Mouse (Mus musculus) MEL (cell line): ENCODE data around the gene Sema3c. TPM values are rescaled to one million over a fixed set of nuclear protein-coding genes. Genes with fewer than 3 reads are reported as not detected.

Experiments
- DNase-seq: peaks from one replicate; pipeline ENCODE4 v3.0.0; 2011; ENCODE audit warnings: low read depth, low spot score
- H3K27ac ChIP-seq: 2 replicates; pipeline ENCODE4 v1.5.1; 2012; ENCODE audit warnings: low read depth, mild to moderate bottlenecking, control low read depth, low read length, moderate library complexity; ENCODE audit not compliant: control insufficient read depth
- H3K27me3 ChIP-seq, 2 experiments: fragments of 150-350 bp in 1 of 2; sonication (generic) in 1 of 2; 2 replicates each; pipeline ENCODE4 v1.6.1; 2012; ENCODE audit warnings: low read length in 2 of 2, mild to moderate bottlenecking in 2 of 2, improper control_type of control experiment in 1 of 2, moderate library complexity in 1 of 2; ENCODE audit not compliant: insufficient read depth in 2 of 2, control insufficient read depth in 1 of 2
- H3K36me3 ChIP-seq, 2 experiments: 2 replicates each; pipeline ENCODE4 v1.6.1; 2012 to 2014; ENCODE audit warnings: low read length in 2 of 2, improper control_type of control experiment in 1 of 2, inconsistent platforms in 1 of 2, mild to moderate bottlenecking in 1 of 2; ENCODE audit not compliant: insufficient read depth in 2 of 2, control insufficient read depth in 1 of 2
- H3K4me1 ChIP-seq, 2 experiments: fragments of 150-350 bp in 1 of 2; sonication (generic) in 1 of 2; 2 replicates each; pipeline ENCODE4 v1.6.1; 2012; ENCODE audit warnings: low read length in 2 of 2, improper control_type of control experiment in 1 of 2, mild to moderate bottlenecking in 1 of 2; ENCODE audit not compliant: insufficient read depth in 2 of 2, control insufficient read depth in 1 of 2
- H3K4me3 ChIP-seq, 2 experiments: fragments of 150-350 bp in 1 of 2; sonication (generic) in 1 of 2; 2 replicates each; pipeline ENCODE4 v1.5.1; 2012; ENCODE audit warnings: low read depth in 2 of 2, low read length in 2 of 2, mild to moderate bottlenecking in 2 of 2, moderate library complexity in 2 of 2, control low read depth in 1 of 2, improper control_type of control experiment in 1 of 2; ENCODE audit not compliant: control insufficient read depth in 1 of 2, insufficient read depth in 1 of 2
- H3K79me2 ChIP-seq: 2 replicates; pipeline ENCODE4 v1.6.1; 2012; ENCODE audit warnings: mild to moderate bottlenecking, low read length, moderate library complexity; ENCODE audit not compliant: control insufficient read depth, poor library complexity, insufficient read depth
- H3K9ac ChIP-seq: 2 replicates; pipeline ENCODE4 v1.6.1; 2012; ENCODE audit warnings: low read depth, mild to moderate bottlenecking, control low read depth, low read length, moderate library complexity; ENCODE audit not compliant: control insufficient read depth, poor library complexity, severe bottlenecking
- H3K9me3 ChIP-seq: fragments of 150-350 bp; sonication (generic); replicated peaks from 2 replicates; pipeline ENCODE4 v1.6.1; 2012; ENCODE audit warnings: mild to moderate bottlenecking, low read length, improper control_type of control experiment, moderate library complexity; ENCODE audit not compliant: insufficient read depth
- CHD1 ChIP-seq: IDR thresholded peaks from 2 replicates; pipeline ENCODE4 v1.6.1; 2012; ENCODE audit warnings: low read depth, mild to moderate bottlenecking, inconsistent platforms, low read length, improper control_type of control experiment
- CTCF ChIP-seq, 3 experiments: IDR thresholded peaks in 2 of 3; conservative IDR thresholded peaks in 1 of 3; 2 replicates each; pipeline ENCODE4 v1.5.1; 2011 to 2012; ENCODE audit warnings: low read length in 3 of 3, low read depth in 2 of 3, mild to moderate bottlenecking in 2 of 3, improper control_type of control experiment in 1 of 3, inconsistent platforms in 1 of 3, mixed read lengths in 1 of 3, moderate library complexity in 1 of 3; ENCODE audit not compliant: control insufficient read depth in 1 of 3, insufficient read depth in 1 of 3, poor library complexity in 1 of 3, severe bottlenecking in 1 of 3
- ELF1 ChIP-seq: IDR thresholded peaks from 2 replicates; pipeline ENCODE4 v1.6.1; 2014; ENCODE audit warnings: low read depth, mild to moderate bottlenecking, inconsistent platforms, low read length, improper control_type of control experiment, moderate library complexity
- ETS1 ChIP-seq: IDR thresholded peaks from 2 replicates; pipeline ENCODE4 v1.6.1; 2012; ENCODE audit warnings: low read depth, mild to moderate bottlenecking, inconsistent platforms, low read length, improper control_type of control experiment, moderate library complexity
- HCFC1 ChIP-seq: IDR thresholded peaks from 2 replicates; pipeline ENCODE4 v1.6.1; 2012; ENCODE audit warnings: low read depth, mild to moderate bottlenecking, inconsistent platforms, low read length, improper control_type of control experiment, moderate library complexity
- JUND ChIP-seq: IDR thresholded peaks from 2 replicates; pipeline ENCODE4 v1.6.1; 2011; ENCODE audit warnings: low read depth, mild to moderate bottlenecking, improper control_type of control experiment, low read length
- MAFK ChIP-seq: IDR thresholded peaks from 2 replicates; pipeline ENCODE4 v1.6.1; 2011; ENCODE audit warnings: low read depth, mild to moderate bottlenecking, low read length, improper control_type of control experiment, borderline replicate concordance
- MAX ChIP-seq: IDR thresholded peaks from 2 replicates; pipeline ENCODE4 v1.6.1; 2011; ENCODE audit warnings: low read length, improper control_type of control experiment
- MAZ ChIP-seq: IDR thresholded peaks from 2 replicates; pipeline ENCODE4 v1.6.1; 2012; ENCODE audit warnings: low read depth, mild to moderate bottlenecking, inconsistent platforms, low read length, improper control_type of control experiment
- MYC ChIP-seq: IDR thresholded peaks from 2 replicates; pipeline ENCODE4 v1.6.1; 2011; ENCODE audit warnings: low read depth, mild to moderate bottlenecking, low read length, improper control_type of control experiment, moderate library complexity
- NELFE ChIP-seq: IDR thresholded peaks from 2 replicates; pipeline ENCODE4 v1.6.1; 2011; ENCODE audit warnings: low read depth, low read length, improper control_type of control experiment
- NRF1 ChIP-seq: IDR thresholded peaks from 2 replicates; pipeline ENCODE4 v1.6.1; 2014; ENCODE audit warnings: low read depth, mild to moderate bottlenecking, inconsistent platforms, low read length, improper control_type of control experiment, moderate library complexity; ENCODE audit not compliant: poor library complexity, insufficient read depth, severe bottlenecking
- POLR2AphosphoS2 ChIP-seq: IDR thresholded peaks from 2 replicates; pipeline ENCODE4 v1.6.1; 2011; ENCODE audit warnings: low read length, improper control_type of control experiment
- RAD21 ChIP-seq: IDR thresholded peaks from 2 replicates; pipeline ENCODE4 v1.6.1; 2011; ENCODE audit warnings: mild to moderate bottlenecking, low read depth, low read length, improper control_type of control experiment
- SIN3A ChIP-seq: IDR thresholded peaks from 2 replicates; pipeline ENCODE4 v1.6.1; 2012; ENCODE audit warnings: low read length, improper control_type of control experiment, inconsistent platforms
- TBP ChIP-seq: IDR thresholded peaks from 2 replicates; pipeline ENCODE4 v1.8.0; 2011; ENCODE audit warnings: low read depth, low read length, improper control_type of control experiment
- TCF12 ChIP-seq: IDR thresholded peaks from 2 replicates; pipeline ENCODE4 v1.6.1; 2014; ENCODE audit warnings: low read depth, mild to moderate bottlenecking, inconsistent platforms, low read length, improper control_type of control experiment, moderate library complexity
- UBTF ChIP-seq: IDR thresholded peaks from 2 replicates; pipeline ENCODE4 v1.6.1; 2012; ENCODE audit warnings: low read depth, mild to moderate bottlenecking, inconsistent platforms, low read length, improper control_type of control experiment, moderate library complexity, borderline replicate concordance; ENCODE audit not compliant: insufficient read depth
- USF1 ChIP-seq: IDR thresholded peaks from 2 replicates; pipeline ENCODE4 v1.6.1; 2014; ENCODE audit warnings: low read depth, mild to moderate bottlenecking, inconsistent platforms, low read length, improper control_type of control experiment, moderate library complexity
- USF2 ChIP-seq, 2 experiments: IDR thresholded peaks; 2 replicates each; pipeline ENCODE4 v1.6.1; 2011 to 2012; ENCODE audit warnings: improper control_type of control experiment in 2 of 2, low read length in 2 of 2, borderline replicate concordance in 1 of 2, inconsistent platforms in 1 of 2, low read depth in 1 of 2, mild to moderate bottlenecking in 1 of 2; ENCODE audit not compliant: insufficient read depth in 1 of 2
- ZKSCAN1 ChIP-seq: IDR thresholded peaks from 2 replicates; pipeline ENCODE4 v1.6.1; 2012; ENCODE audit warnings: low read depth, mild to moderate bottlenecking, inconsistent platforms, low read length, improper control_type of control experiment, moderate library complexity
- polyA plus RNA-seq, 2 experiments: library from polyadenylated mRNA; stranded (reverse) in 1 of 2; unstranded in 1 of 2; fragments of >175 nt in 1 of 2; fragments of >200 nt in 1 of 2; gene quantifications; 2 replicates each; pipeline versions ENCODE4 v1.2.1 to v1.2.4; 2012; ENCODE audit warnings: low replicate concordance in 2 of 2, low read depth in 1 of 2; ENCODE audit not compliant: insufficient read length in 2 of 2, insufficient read depth in 1 of 2, missing spikeins in 1 of 2
- total RNA-seq: library from RNA; depleted of rRNA; stranded (reverse); fragments of 300-350 nt; gene quantifications from 2 replicates; pipeline ENCODE4 v1.2.3, GENCODE M21; 2012

Sema3c gene
- total and polyA plus RNA-seq, 3 experiments: not detected

DNA sequence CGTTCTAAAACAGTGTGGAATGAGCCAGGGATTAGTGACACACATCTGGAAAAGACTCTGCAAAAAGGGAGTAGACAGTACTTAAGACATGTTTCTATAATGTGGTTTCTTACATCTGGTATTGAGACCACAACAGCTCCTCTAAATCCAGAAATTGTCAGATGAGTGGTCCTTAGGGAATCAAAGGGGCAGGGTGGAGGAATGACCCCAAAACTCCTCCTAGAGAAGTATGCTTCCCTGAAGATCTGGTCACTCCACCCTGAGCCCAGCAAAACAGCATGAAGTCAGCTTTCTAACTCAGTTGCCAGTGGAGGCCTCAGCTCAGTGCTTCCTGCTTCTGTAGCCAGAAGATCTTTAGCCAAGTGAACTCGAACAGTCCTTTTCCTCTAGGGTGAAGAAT is 115.0 kb downstream of the Sema3c start:
- H3K27me3 ChIP-seq: no peaks in the 10 kb centered on the region
- no peak overlapping the region for H3K4me3 ChIP-seq
- no peak overlapping the region for H3K9ac ChIP-seq
- no peak for DNase-seq
- no peaks in the 10 kb centered on the region for H3K79me2 ChIP-seq
- H3K9me3 ChIP-seq: no peaks in the 10 kb centered on the region
- H3K36me3 ChIP-seq: no peaks in the 10 kb centered on the region
- H3K4me1 ChIP-seq: no peaks in the 10 kb centered on the region
- no peak overlapping the region for H3K27ac ChIP-seq
- TF ChIP-seq MAFK: no peak
- no peak for TF ChIP-seq ELF1
- TF ChIP-seq JUND: no peak
- TF ChIP-seq TBP: no peak
- no peak for TF ChIP-seq MAZ
- TF ChIP-seq CHD1: no peak
- no peak for TF ChIP-seq CTCF (IDR thresholded peaks at IDR 0.05 in 2 of 3, conservative IDR thresholded peaks at IDR 0.05 in 1 of 3; ENCODE audit: control insufficient read depth in 1 of 3, insufficient read depth in 1 of 3, low read depth in 2 of 3, low read length in 3 of 3, poor library complexity in 1 of 3, severe bottlenecking in 1 of 3)
- TF ChIP-seq POLR2AphosphoS2: no peak
- no peak for TF ChIP-seq MAX
- no peak for TF ChIP-seq ZKSCAN1
- no peak for TF ChIP-seq RAD21
- TF ChIP-seq MYC: no peak
- no peak for TF ChIP-seq UBTF
- no peak for TF ChIP-seq SIN3A
- no peak for TF ChIP-seq ETS1
- TF ChIP-seq USF2 (IDR thresholded peaks at IDR 0.05; ENCODE audit: borderline replicate concordance in 1 of 2, insufficient read depth in 1 of 2, low read depth in 1 of 2, low read length in 2 of 2): no peak

DNA sequence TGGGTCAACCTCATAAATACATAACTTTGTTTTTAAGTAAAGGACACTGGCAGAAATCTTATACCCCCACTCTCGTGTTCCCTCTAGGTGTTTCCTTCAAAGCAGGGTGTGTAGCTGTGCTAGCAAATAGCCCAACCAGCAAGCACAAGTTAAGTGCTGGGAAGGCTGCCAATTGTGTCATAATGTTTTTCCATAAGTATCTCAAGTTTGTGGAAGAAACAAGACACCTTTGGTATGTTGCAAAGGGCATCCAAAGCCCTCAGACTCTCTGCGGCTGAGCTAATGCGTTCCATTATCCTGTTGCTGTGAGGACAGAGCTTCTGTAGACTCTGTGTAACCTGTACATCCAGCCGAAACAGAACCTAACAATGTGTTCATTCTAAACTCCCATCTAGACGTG is 115.5 kb downstream of the Sema3c start:
- no peaks in the 10 kb centered on the region for H3K36me3 ChIP-seq
- H3K4me1 ChIP-seq: no peaks in the 10 kb centered on the region
- no peak overlapping the region for H3K9ac ChIP-seq
- TF ChIP-seq HCFC1: no peak
- TF ChIP-seq ELF1: no peak
- TF ChIP-seq TCF12: no peak
- TF ChIP-seq ZKSCAN1: no peak
- no peak for TF ChIP-seq NRF1
- no peak for TF ChIP-seq NELFE
- no peak for TF ChIP-seq USF1
- TF ChIP-seq, all 39 proteins: peak for 0
- H3K4me3 ChIP-seq: no peak overlapping the region
- no peaks in the 10 kb centered on the region for H3K27me3 ChIP-seq
- no peaks in the 10 kb centered on the region for H3K79me2 ChIP-seq
- H3K9me3 ChIP-seq: no peaks in the 10 kb centered on the region
- DNase-seq: no peak
- H3K27ac ChIP-seq: no peak overlapping the region
